Mouse (Mus musculus): ENCODE measurements at regions not wholly inside any gene's neighbourhood (a gene's known extent, or its start where the extent isn't known, plus 50 kb on each side); places are given as distances from the start of the nearest gene placed in this dataset.

GRCm38 (mm10) chr5:118360374-118361064 lies 115.5 kb downstream of the 2410131K14Rik start:
- Histone ChIP-seq H3K4me1 (ENCODE audit: insufficient read depth) (no peaks in the 10 kb centered on the region), H3K9ac (no peak overlapping the region), H3K4me3 (ENCODE audit: low read depth, low read length) (no peak overlapping the region), H3K27me3 (ENCODE audit: insufficient read depth, low read length) (no peaks in the 10 kb centered on the region), H3K4me2 (ENCODE audit: low read depth) (no peak overlapping the region), H3K27ac (ENCODE audit: low read depth, low read length) (no peak overlapping the region), H3K9me3 (ENCODE audit: low read length) (no peaks in the 10 kb centered on the region), H3K36me3 (ENCODE audit: insufficient read depth) (no peaks in the 10 kb centered on the region)
- 75% methylated on average over 15 of the region's 16 CpGs for WGBS
- no peak for TF ChIP-seq CTCF (IDR thresholded peaks at IDR 0.05; ENCODE audit: low read depth)
- ATAC-seq, result no peak
- DNase-seq, result no peak

- no peak overlapping the region for H3K27ac ChIP-seq (ENCODE audit: low read depth, low read length)
- H3K4me1 ChIP-seq (ENCODE audit: insufficient read depth), result no peaks in the 10 kb centered on the region
- ATAC-seq (no peak), DNase-seq (no peak)
- H3K36me3 ChIP-seq (ENCODE audit: insufficient read depth), result no peaks in the 10 kb centered on the region
- no peak overlapping the region for H3K9ac ChIP-seq
- no peaks in the 10 kb centered on the region for H3K9me3 ChIP-seq (ENCODE audit: low read length)
- no peak overlapping the region for H3K4me2 ChIP-seq (ENCODE audit: low read depth)
- WGBS, result 87% methylated on average over 13 of the region's 13 CpGs
- H3K4me3 ChIP-seq (ENCODE audit: low read depth, low read length), result no peak overlapping the region
- TF ChIP-seq CTCF (IDR thresholded peaks at IDR 0.05; ENCODE audit: low read depth), result no peak
- no peaks in the 10 kb centered on the region for H3K27me3 ChIP-seq (ENCODE audit: insufficient read depth, low read length)
Measured at GRCm38 (mm10) chr5:118361133-118361852, 116.3 kb downstream of the 2410131K14Rik start.

- no peak for DNase-seq
- H3K27me3 ChIP-seq (ENCODE audit: insufficient read depth, low read length), result no peaks in the 10 kb centered on the region
- WGBS, result 81% methylated on average over 8 of the region's 8 CpGs
- H3K4me1 ChIP-seq (ENCODE audit: insufficient read depth), result no peaks in the 10 kb centered on the region
- H3K9me3 ChIP-seq (ENCODE audit: low read length), result no peaks in the 10 kb centered on the region
- H3K9ac ChIP-seq, result no peak overlapping the region
- H3K36me3 ChIP-seq (ENCODE audit: insufficient read depth), result no peaks in the 10 kb centered on the region
- TF ChIP-seq CTCF (IDR thresholded peaks at IDR 0.05; ENCODE audit: low read depth), result no peak
- H3K4me2 ChIP-seq (ENCODE audit: low read depth), result no peak overlapping the region
- no peak for ATAC-seq
- H3K4me3 ChIP-seq (ENCODE audit: low read depth, low read length), result no peak overlapping the region
- no peak overlapping the region for H3K27ac ChIP-seq (ENCODE audit: low read depth, low read length)
Measured at GRCm38 (mm10) chr5:118361853-118362406, 116.9 kb downstream of the 2410131K14Rik start.

- no peaks in the 10 kb centered on the region for H3K4me1 ChIP-seq (ENCODE audit: insufficient read depth)
- no peak overlapping the region for H3K4me2 ChIP-seq (ENCODE audit: low read depth)
- no peak for DNase-seq
- no peak overlapping the region for H3K4me3 ChIP-seq (ENCODE audit: low read depth, low read length)
- H3K27me3 ChIP-seq (ENCODE audit: insufficient read depth, low read length), result no peaks in the 10 kb centered on the region
- H3K36me3 ChIP-seq (ENCODE audit: insufficient read depth), result no peaks in the 10 kb centered on the region
- no peak for TF ChIP-seq CTCF (IDR thresholded peaks at IDR 0.05; ENCODE audit: low read depth)
- ATAC-seq, result no peak
- 75% methylated on average over 4 of the region's 4 CpGs for WGBS
- H3K9ac ChIP-seq, result no peak overlapping the region
- H3K27ac ChIP-seq (ENCODE audit: low read depth, low read length), result no peak overlapping the region
- H3K9me3 ChIP-seq (ENCODE audit: low read length), result no peaks in the 10 kb centered on the region
Measured at GRCm38 (mm10) chr5:118362738-118363137, 117.7 kb downstream of the 2410131K14Rik start.

- Histone ChIP-seq H3K27me3 (ENCODE audit: insufficient read depth, low read length) (no peaks in the 10 kb centered on the region), H3K4me2 (ENCODE audit: low read depth) (no peak overlapping the region), H3K36me3 (ENCODE audit: insufficient read depth) (no peaks in the 10 kb centered on the region), H3K27ac (ENCODE audit: low read depth, low read length) (no peak overlapping the region), H3K4me3 (ENCODE audit: low read depth, low read length) (no peak overlapping the region), H3K4me1 (ENCODE audit: insufficient read depth) (no peaks in the 10 kb centered on the region), H3K9ac (no peak overlapping the region), H3K9me3 (ENCODE audit: low read length) (no peaks in the 10 kb centered on the region)
- ATAC-seq, result no peak
- WGBS, result 79% methylated on average over 6 of the region's 6 CpGs
- no peak for DNase-seq
- TF ChIP-seq CTCF (IDR thresholded peaks at IDR 0.05; ENCODE audit: low read depth), result no peak
Measured at GRCm38 (mm10) chr5:118363154-118363553, 118.1 kb downstream of the 2410131K14Rik start.

- no peak overlapping the region for H3K4me3 ChIP-seq (ENCODE audit: low read depth, low read length)
- H3K27ac ChIP-seq (ENCODE audit: low read depth, low read length), result no peak overlapping the region
- H3K36me3 ChIP-seq (ENCODE audit: insufficient read depth), result no peaks in the 10 kb centered on the region
- no peaks in the 10 kb centered on the region for H3K27me3 ChIP-seq (ENCODE audit: insufficient read depth, low read length)
- 94% methylated on average over 4 of the region's 4 CpGs for WGBS
- no peak for ATAC-seq
- no peaks in the 10 kb centered on the region for H3K9me3 ChIP-seq (ENCODE audit: low read length)
- DNase-seq, result no peak
- TF ChIP-seq CTCF (IDR thresholded peaks at IDR 0.05; ENCODE audit: low read depth), result no peak
- H3K4me1 ChIP-seq (ENCODE audit: insufficient read depth), result no peaks in the 10 kb centered on the region
- H3K4me2 ChIP-seq (ENCODE audit: low read depth), result no peak overlapping the region
- H3K9ac ChIP-seq, result no peak overlapping the region
Measured at GRCm38 (mm10) chr5:118364646-118365045, 119.6 kb downstream of the 2410131K14Rik start.

GRCm38 (mm10) chr5:118365196-118365595 lies 120.2 kb downstream of the 2410131K14Rik start:
- Histone ChIP-seq H3K4me3 (ENCODE audit: low read depth, low read length) (no peak overlapping the region), H3K36me3 (ENCODE audit: insufficient read depth) (no peaks in the 10 kb centered on the region), H3K9ac (no peak overlapping the region), H3K4me2 (ENCODE audit: low read depth) (no peak overlapping the region), H3K27me3 (ENCODE audit: insufficient read depth, low read length) (no peaks in the 10 kb centered on the region), H3K27ac (ENCODE audit: low read depth, low read length) (no peak overlapping the region), H3K9me3 (ENCODE audit: low read length) (no peaks in the 10 kb centered on the region), H3K4me1 (ENCODE audit: insufficient read depth) (no peaks in the 10 kb centered on the region)
- 92% methylated on average over 7 of the region's 7 CpGs for WGBS
- ATAC-seq (no peak), DNase-seq (no peak)
- TF ChIP-seq CTCF (IDR thresholded peaks at IDR 0.05; ENCODE audit: low read depth), result no peak

All from forebrain, postnatal 0 days (tissue).